Comparison of ENCODE assay signal across 24 mouse cellular contexts in genomic region chr14:72864792-72865191, GRCm38 (mm10).
"Had no signal": no experiment of that assay in that cellular context is flagged by ENCODE, and none has a peak within 500 bp of the region (broad histone marks: within the 10 kb centered on the region; RNA-seq: fewer than 3 reads in every experiment).

No protein-coding gene starts in this region.

- H3K4me3 ChIP-seq: intestine, embryonic 15.5 days; kidney, embryonic 15.5 days; left cerebral cortex, adult 2 months; limb, embryonic 13.5 days; liver, embryonic 12.5 days; liver, embryonic 15.5 days; midbrain, embryonic 12.5 days; myocyte; neural tube, embryonic 13.5 days had no signal

- H3K9me3 ChIP-seq: intestine, embryonic 15.5 days; kidney, embryonic 15.5 days; limb, embryonic 13.5 days; liver, embryonic 12.5 days; liver, embryonic 15.5 days; midbrain, embryonic 12.5 days; neural tube, embryonic 13.5 days had no signal

- DNase-seq: kidney, adult 11 months; kidney, adult 8-10 months; kidney, postnatal 10 days; kidney, postnatal 36 days; layer of hippocampus, postnatal 36 days; left cerebral cortex, postnatal 4 days; liver; lung, adult 2 months; retina, postnatal 1 day; right cerebral cortex, postnatal 25 days; thymus, adult 2 months; thymus, postnatal 25 days had no signal

- H3K36me3 ChIP-seq: intestine, embryonic 15.5 days; kidney, embryonic 15.5 days; limb, embryonic 13.5 days; liver, embryonic 12.5 days; liver, embryonic 15.5 days; midbrain, embryonic 12.5 days; neural tube, embryonic 13.5 days had no signal

- H3K27ac ChIP-seq: intestine, embryonic 15.5 days; kidney, embryonic 15.5 days; left cerebral cortex, adult 2 months; limb, embryonic 13.5 days; liver, embryonic 12.5 days; liver, embryonic 15.5 days; midbrain, embryonic 12.5 days; neural tube, embryonic 13.5 days; stomach, postnatal 0 days had no signal

- H3K4me2 ChIP-seq: intestine, embryonic 15.5 days; kidney, embryonic 15.5 days; limb, embryonic 13.5 days; liver, embryonic 12.5 days; liver, embryonic 15.5 days; midbrain, embryonic 12.5 days; neural tube, embryonic 13.5 days had no signal

- H3K27me3 ChIP-seq: intestine, embryonic 15.5 days; kidney, embryonic 15.5 days; limb, embryonic 13.5 days; liver, embryonic 12.5 days; liver, embryonic 15.5 days; midbrain, embryonic 12.5 days; neural tube, embryonic 13.5 days had no signal

- H3K4me1 ChIP-seq: intestine, embryonic 15.5 days; liver, embryonic 12.5 days; liver, embryonic 15.5 days; neural tube, embryonic 13.5 days had no signal

- ATAC-seq: intestine, embryonic 15.5 days; liver, embryonic 12.5 days; lung, postnatal 0 days; midbrain, embryonic 16.5 days had no signal

- H3K9ac ChIP-seq: intestine, embryonic 15.5 days; kidney, embryonic 15.5 days; limb, embryonic 13.5 days; liver, embryonic 12.5 days; liver, embryonic 15.5 days; midbrain, embryonic 12.5 days; neural tube, embryonic 13.5 days had no signal
